Mouse (Mus musculus) left cerebral cortex, postnatal 4 days (tissue): ENCODE measurements around the gene Mettl22. TPM values are rescaled to one million over a fixed set of nuclear protein-coding genes. Genes with fewer than 3 reads are reported as not detected.

Source experiments
- DNase-seq: peaks from one replicate; pipeline ENCODE4 v3.0.0-alpha.2; 2022
- intact Hi-C: fragments of 180-260 bp; cut with DNase I; formaldehyde crosslinking; loops from one replicate; pipeline ENCODE4 v1.15.1; 2025
- total RNA-seq, 2 experiments: library from RNA; stranded (reverse); gene quantifications; 2 replicates each; pipeline ENCODE4 v1.2.3; 2021

The Mettl22 gene
- 10 to 100 TPM; 46.7 to 50.9 TPM for total RNA-seq

GRCm38 (mm10) chr16:8470603-8471481, at the start of gene Mettl22:
TSS of gene Mettl22 (plus strand) at chr16:8470788.
- DNase-seq: peak; percentile 94
- intact Hi-C loops: no loop called here

- DNase-seq: no peak
- intact Hi-C loops: no loop called here
These were observed 49.7 kb upstream of the Mettl22 start for GRCm38 (mm10) chr16:8420842-8421241.

GRCm38 (mm10) chr16:8423626-8424114, 46.9 kb upstream of the Mettl22 start:
- DNase-seq: no peak
- intact Hi-C loops: no loop called here

- intact Hi-C loops: no loop called here
- no peak for DNase-seq
These were observed 46.2 kb upstream of the Mettl22 start for GRCm38 (mm10) chr16:8424161-8424970.

- intact Hi-C loops: no loop called here
- DNase-seq: peak; percentile 54
These were observed 45.6 kb upstream of the Mettl22 start, which contains the start of gene Tmem114 for GRCm38 (mm10) chr16:8424971-8425330. TSS of gene Tmem114 (minus strand) at chr16:8425136.

- intact Hi-C loops: no loop called here
- no peak for DNase-seq
These were observed 44.9 kb upstream of the Mettl22 start for GRCm38 (mm10) chr16:8425736-8426135.

- intact Hi-C loops: no loop called here
- DNase-seq: no peak
These were observed 41.1 kb upstream of the Mettl22 start for GRCm38 (mm10) chr16:8429531-8429930.

- DNase-seq: no peak
- intact Hi-C loops: no loop called here
These were observed 38.0 kb upstream of the Mettl22 start for GRCm38 (mm10) chr16:8432616-8433015.

- DNase-seq: peak; percentile 52
- intact Hi-C loops: no loop called here
These were observed 25.7 kb upstream of the Mettl22 start for GRCm38 (mm10) chr16:8444911-8445310.

- DNase-seq: no peak
- intact Hi-C loops: no loop called here
These were observed 24.3 kb upstream of the Mettl22 start for GRCm38 (mm10) chr16:8446256-8446655.

GRCm38 (mm10) chr16:8453301-8453700, 17.3 kb upstream of the Mettl22 start:
- intact Hi-C loops: no loop called here
- no peak for DNase-seq

GRCm38 (mm10) chr16:8455221-8455620, 15.4 kb upstream of the Mettl22 start:
- no peak for DNase-seq
- intact Hi-C loops: no loop called here

- no peak for DNase-seq
These were observed 12.2 kb upstream of the Mettl22 start for GRCm38 (mm10) chr16:8458391-8458790.

GRCm38 (mm10) chr16:8459098-8459497, 11.5 kb upstream of the Mettl22 start:
- intact Hi-C loops: no loop called here
- peak; percentile 70 for DNase-seq

More at GRCm38 (mm10) chr16:8458391-8458790, 12.2 kb upstream of the Mettl22 start:
- intact Hi-C loops: no loop called here

GRCm38 (mm10) chr16:8470132-8470531, 456 bp upstream of the Mettl22 start:
- no peak for DNase-seq
- intact Hi-C loops: no loop called here

- no peak for DNase-seq
- intact Hi-C loops: no loop called here
These were observed 16.9 kb downstream of the Mettl22 start for GRCm38 (mm10) chr16:8487396-8488005.

- DNase-seq: no peak
- intact Hi-C loops: no loop called here
These were observed 18.8 kb downstream of the Mettl22 start for GRCm38 (mm10) chr16:8489340-8489739.

GRCm38 (mm10) chr16:8491743-8492490, 21.3 kb downstream of the Mettl22 start:
- intact Hi-C loops: loop anchor here (10.0 kb wide), 1 partner anchor 143 kb away; the partner anchor contains the start of genes Pmm2 and Tmem186
- no peak for DNase-seq

GRCm38 (mm10) chr16:8494268-8494667, 23.7 kb downstream of the Mettl22 start:
- intact Hi-C loops: loop anchor here (2.0 to 10.0 kb wide), 2 partner anchors 141 to 183 kb away; partner anchors contain the start of genes Pmm2 and Tmem186
- peak; percentile 69 for DNase-seq

GRCm38 (mm10) chr16:8496967-8497366, 26.4 kb downstream of the Mettl22 start:
- intact Hi-C loops: loop anchor here (10.0 kb wide), 1 partner anchor 138 kb away; the partner anchor contains the start of genes Pmm2 and Tmem186
- no peak for DNase-seq
